Mouse (Mus musculus): ENCODE data around the gene Loxl1.

GRCm38 (mm10) chr9:58315850-58316249 is 2.9 kb upstream of the Loxl1 start:
- TF ChIP-seq CTCF (IDR thresholded peaks at IDR 0.05; ENCODE audit: low read depth) (no peak), EP300 (optimal IDR thresholded peaks at IDR 0.05) (no peak)
